Mouse (Mus musculus) cerebral cortex, adult 2 months (tissue): ENCODE data around the gene Tmod2.

Experiments
- WGBS: fragments of 180-500 bp; shearing (Covaris S2); methylation state at CpG from one replicate; pipeline ENCODE4 v1.1.7; 2018; 5-methylcytosine and 5-hydroxymethylcytosine counted together

Tmod2 gene

DNA sequence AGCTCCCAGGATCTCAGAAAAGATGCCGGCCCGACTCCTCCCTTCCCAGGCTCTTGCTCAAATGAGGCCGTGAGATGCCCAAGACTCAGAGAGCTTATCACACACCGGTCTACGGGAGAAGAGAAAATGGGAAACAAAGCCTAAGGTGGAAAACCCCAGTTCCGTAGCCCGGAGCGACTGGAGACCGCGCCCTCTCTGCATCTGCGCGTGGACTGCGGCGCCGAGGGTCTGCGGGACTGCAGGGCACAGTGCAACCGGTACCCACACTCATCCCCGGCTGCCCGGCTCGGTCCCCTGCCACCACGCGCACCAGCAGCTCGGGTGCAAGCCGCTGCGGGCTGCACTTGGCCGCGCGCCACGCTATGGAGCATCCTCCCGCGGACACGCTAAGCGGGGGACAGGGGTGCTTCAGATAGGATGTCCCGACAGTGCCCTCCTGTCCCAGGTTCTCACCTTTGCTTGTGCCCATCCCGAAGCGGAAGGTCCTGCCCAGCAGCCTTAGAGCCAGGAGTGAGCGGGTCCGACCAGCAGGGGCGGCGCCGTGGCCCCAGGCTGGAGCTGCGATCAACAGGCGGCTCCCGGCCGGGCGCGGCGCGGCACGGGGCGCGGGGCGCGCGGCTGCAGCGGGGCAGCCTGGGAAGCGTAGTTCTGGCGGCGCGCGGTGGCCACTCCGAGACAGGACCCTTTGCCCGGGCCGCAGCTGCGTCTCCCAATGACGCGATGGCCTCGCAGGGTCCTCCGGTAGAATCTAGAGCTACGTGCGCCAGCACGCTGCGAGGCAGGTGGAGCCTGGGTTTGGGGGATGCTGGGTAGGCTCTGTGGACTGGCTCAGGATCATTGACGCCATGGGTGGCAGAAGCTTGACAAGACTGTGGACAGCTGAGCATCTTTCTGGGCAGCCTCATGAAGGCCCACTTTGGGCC is at the start of gene Tmod2:
Gene Tmod2 (minus strand): TSS at position 755 of the 923 bp plus-strand sequence.
- under 1% methylated on average over 73 of the region's 74 CpGs for WGBS

DNA sequence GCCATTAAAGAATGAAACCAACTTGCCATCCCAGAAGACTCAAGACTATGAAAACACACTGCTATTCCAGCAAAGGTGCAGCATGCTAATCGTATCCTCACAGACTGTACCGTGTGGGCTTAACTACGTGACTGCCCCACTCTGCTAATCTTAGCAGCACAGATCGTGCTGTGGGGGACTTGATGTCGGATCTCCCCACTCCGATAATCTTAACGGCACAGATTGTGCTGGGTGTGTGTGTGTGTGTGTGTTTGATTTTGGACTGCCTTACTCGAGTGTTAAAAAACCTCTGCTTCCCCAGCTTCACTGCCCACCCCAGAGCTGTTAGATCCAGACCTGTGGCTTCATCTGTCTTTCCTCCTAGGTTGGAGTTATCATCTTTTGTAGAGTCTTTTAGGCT is 49.8 kb upstream of the Tmod2 start:
- 55% methylated on average over 8 of the region's 8 CpGs for WGBS

DNA sequence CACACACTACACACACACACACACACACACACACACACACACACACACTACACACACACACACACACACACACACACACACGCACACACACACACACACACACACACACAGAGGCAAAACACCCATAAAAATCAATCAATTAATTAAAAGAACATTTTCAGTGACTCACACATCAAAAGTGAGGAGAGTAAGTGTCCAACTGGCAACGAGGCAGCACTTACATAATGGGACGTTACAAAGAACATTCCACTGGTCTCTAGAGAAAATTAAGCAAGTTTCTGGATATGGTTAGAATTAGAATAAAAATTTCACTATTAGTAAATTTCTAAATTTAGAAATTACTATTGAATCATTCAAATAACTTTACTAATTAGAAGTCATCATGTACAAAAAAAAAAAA is 45.3 kb upstream of the Tmod2 start:
- 66% methylated on average over 3 of the region's 3 CpGs for WGBS

GRCm38 (mm10) chr9:75653981-75654911 is 43.1 kb upstream of the Tmod2 start:
- WGBS: 52% methylated on average over 12 of the region's 12 CpGs

DNA sequence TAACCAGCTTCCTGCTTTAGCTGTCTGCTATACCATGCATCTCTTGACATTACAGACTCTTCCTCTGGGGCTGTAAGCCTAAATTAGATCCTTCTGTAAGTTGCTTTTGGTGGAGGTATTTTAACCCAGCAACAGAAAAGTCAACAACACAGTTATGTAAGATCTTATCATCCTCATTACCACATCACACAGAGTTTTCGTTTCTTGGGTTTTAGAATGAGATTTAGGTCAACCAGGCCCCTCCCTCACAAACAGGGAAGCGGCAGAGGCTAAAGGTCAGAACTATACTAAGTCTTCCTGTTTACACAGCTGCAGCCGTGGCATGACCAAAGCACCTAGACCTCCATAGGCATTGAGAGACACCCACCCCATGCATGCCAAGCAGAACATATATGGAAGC is 34.3 kb upstream of the Tmod2 start:
- 47% methylated on average over 3 of the region's 3 CpGs for WGBS

DNA sequence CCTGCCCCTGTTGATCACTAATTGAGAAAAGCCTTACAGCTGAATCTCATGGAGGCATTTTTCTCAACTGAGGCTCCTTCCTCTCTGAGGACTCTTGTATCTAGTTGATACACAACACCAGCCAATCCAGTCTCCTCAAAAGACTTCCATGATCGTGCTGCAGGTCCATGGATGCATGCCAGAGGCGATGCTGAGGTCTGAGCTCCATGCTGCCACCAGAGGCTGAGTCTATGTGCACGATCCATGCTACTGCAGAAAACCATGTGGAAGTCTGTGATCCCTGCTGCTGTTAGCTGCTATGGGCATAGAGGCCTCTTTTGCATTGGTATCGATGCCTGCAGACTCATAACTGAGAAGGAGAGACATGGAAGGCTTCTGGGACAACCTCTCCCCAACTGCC is 23.1 kb upstream of the Tmod2 start:
- 50% methylated on average over 4 of the region's 4 CpGs for WGBS

GRCm38 (mm10) chr9:75633603-75634002 is 22.5 kb upstream of the Tmod2 start:
- WGBS: 93% methylated on average over 8 of the region's 8 CpGs

- WGBS: 38% methylated on average over 1 of the region's 1 CpGs
These were observed 21.8 kb upstream of the Tmod2 start for GRCm38 (mm10) chr9:75632902-75633301.

- 47% methylated on average over 10 of the region's 10 CpGs for WGBS
These were observed 21.0 kb upstream of the Tmod2 start for GRCm38 (mm10) chr9:75632111-75632510.

DNA sequence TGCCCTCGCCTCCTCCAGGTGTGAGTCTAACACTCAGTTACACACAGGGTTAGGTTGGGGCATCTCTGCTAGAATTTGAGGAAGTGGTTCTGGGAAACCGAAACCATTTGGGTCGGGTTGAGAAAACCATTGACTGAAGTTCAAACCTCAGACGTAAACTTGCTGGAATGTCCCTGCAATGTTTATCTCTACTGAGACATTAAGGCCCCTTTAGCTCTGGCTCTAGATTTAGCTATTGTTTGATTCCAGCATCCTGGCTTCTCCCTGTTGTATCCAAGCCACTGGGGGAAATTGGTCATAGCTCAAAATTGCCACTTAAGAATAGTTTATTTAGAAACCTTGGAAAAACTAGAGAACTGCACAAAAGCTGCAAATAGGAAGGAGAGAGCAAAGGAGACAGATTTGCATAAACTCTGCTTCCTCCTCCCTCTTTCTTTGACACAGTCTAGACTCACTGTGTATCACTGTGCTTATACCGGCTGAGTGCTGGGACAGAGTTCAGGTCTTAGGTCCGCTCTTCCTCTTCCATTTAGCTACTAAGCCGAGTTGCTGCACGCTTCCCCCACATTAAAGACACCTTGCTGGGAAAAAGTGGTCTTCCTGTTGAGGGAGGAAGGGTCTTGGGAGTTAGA is 19.8 kb upstream of the Tmod2 start:
- WGBS: 65% methylated on average over 8 of the region's 8 CpGs

GRCm38 (mm10) chr9:75626308-75626604 is 15.1 kb upstream of the Tmod2 start:
- 2% methylated on average over 14 of the region's 14 CpGs for WGBS

DNA sequence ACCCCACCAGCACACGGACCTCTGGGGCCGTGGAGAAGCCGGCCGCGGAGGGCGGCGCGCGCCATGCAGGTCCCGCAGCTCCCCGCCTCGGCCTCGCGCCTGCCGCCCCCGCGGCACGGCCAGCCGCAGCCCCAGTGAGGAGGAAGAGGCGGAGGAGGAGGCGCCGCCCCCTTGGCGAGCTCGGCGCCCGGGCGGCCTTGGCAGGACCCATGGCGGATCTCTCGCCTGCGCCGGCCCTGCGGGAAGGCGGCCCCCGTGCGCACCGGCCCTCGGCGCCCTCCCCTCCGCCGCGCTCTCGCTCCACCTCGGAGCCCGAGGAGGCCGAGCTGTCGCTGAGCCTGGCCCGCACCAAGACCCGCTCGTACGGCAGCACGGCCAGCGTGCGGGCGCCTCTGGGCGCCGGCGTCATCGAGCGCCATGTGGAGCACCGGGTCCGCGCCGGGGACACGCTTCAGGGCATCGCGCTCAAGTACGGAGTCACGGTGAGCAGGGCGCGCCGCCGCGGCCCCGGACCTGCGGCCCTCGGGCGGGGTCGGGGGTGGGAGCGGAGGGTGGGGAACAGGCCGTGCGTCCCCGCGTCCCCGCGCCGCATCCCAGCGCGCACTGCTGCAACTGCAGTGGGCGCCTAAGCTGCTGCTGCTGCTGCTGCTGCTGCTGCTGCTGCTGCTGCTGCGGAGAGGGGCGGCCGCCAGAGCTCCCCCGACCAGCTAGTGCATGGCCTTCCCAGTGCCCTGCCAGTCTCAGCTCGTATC is 14.6 kb upstream of the Tmod2 start, which contains the start of gene Lysmd2:
Gene Lysmd2 (plus strand): TSS at position 186 of the 752 bp plus-strand sequence.
- under 1% methylated on average over 92 of the region's 94 CpGs for WGBS

GRCm38 (mm10) chr9:75624983-75625555 is 13.9 kb upstream of the Tmod2 start:
- 18% methylated on average over 18 of the region's 18 CpGs for WGBS

- WGBS: 80% methylated on average over 3 of the region's 3 CpGs
These were observed 10.3 kb upstream of the Tmod2 start for GRCm38 (mm10) chr9:75621428-75621827.

DNA sequence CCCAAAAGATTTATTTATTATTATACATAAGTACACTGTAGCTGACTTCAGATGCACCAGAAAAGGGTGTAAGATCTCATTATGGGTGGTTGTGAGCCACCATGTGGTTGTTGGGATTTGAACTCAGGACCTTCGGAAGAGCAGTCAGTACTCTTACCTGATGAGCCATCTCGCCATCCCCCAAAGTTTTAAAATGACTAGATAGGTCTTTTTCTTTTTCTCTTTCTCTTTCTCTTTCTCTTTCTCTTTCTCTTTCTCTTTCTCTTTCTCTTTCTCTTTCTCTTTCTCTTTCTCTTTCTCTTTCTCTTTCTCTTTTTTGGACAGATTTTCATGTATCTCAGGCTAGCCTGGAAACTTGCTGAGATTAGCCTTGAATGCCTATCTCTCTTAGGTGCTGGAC is 8.6 kb upstream of the Tmod2 start:
- 98% methylated on average over 2 of the region's 2 CpGs for WGBS

- 96% methylated on average over 6 of the region's 6 CpGs for WGBS
These were observed 7.8 kb upstream of the Tmod2 start for GRCm38 (mm10) chr9:75618836-75619400.

DNA sequence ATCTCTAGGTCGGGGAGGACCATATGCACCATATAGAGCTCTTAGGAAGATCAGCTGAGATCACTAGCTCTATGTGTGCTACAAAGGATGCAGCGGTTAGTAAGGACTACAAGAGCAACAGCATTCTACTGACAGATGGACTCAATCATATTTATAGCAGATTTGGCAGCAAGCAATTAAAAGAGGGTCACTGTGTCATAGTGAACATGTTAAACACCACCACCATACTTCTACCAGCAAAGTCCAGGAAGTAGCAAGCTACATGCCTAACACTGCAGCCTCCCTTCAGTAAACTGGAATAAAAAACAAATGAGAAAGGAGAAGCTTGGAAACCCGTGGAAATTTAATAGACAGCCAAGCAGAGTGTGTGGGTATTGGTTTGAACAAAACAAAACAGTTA is 5.4 kb upstream of the Tmod2 start:
- WGBS: 78% methylated on average over 3 of the region's 3 CpGs

- WGBS: 12% methylated on average over 16 of the region's 16 CpGs
These were observed 1.2 kb downstream of the Tmod2 start for GRCm38 (mm10) chr9:75609965-75610364.

- WGBS: 31% methylated on average over 1 of the region's 1 CpGs
These were observed 1.6 kb downstream of the Tmod2 start for GRCm38 (mm10) chr9:75609505-75609904.

DNA sequence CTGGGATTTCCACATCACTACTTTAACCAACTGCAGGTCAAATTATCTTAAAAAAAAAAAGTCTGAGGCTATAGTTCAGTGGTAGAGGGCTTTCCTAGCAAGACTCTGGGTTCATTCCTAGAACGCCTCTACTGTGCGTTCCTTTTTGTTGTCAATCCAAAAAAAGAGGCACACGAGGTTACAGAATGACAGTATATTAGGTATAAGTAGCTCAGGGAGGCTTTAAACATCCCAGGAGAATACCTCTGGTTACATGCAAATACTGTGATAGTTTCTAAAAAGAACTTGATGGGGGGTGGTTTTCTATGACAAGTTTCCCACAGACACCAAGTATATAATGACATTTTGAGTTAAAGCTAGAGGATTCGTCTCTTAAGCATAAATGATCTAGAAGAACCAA is 3.6 kb downstream of the Tmod2 start:
- 57% methylated on average over 4 of the region's 4 CpGs for WGBS

DNA sequence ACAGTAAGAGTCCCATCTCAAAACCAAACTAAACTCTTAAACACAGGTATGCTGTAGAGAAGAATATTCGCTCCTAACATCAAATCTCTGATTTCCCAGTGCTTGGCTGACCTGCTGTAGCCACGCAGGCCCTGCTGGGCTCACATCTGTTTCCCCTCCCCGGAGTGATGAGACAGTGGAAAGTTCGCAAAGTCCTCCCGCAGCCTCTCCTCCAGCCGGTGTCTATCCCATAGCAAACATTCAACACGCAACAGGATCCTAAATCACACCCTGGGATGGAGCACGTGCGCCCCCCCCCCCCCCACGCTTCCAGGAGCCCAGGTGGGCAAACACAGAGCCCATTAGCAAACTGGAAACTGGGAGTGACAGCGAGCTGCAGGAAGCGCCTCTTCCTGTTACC is 9.6 kb downstream of the Tmod2 start:
- 56% methylated on average over 12 of the region's 12 CpGs for WGBS
